Mouse (Mus musculus): Measurements from ENCODE around the gene Zfr. TPM values are rescaled to one million over a fixed set of nuclear protein-coding genes. Genes with fewer than 3 reads are reported as not detected.

The Zfr gene
- polyA plus RNA-seq, 1 experiment from 2014 or later, result 165 TPM

DNA sequence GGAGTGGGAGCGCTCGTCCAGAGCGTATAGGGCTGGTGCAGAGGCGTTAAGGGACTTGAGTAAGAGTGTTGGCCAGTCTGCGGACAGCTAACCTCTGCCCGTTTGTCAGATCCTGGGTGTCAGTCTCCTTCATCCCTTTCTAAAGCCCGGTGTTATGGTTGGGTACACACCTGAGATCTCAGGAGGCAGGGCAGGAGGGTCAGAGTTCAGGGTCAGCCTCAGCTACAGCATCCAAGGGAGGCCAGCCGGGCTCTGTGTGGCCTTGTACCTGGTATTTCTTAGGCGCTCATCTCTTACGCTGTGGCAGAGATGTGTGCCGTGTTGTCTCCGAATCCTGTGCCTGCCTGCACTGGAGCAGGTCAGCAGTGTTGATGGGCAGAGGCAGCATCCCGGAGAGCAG is 103.5 kb downstream of the Zfr start:
- Histone ChIP-seq H3K27me3 (ENCODE audit: control insufficient read depth, insufficient read depth, low read length) (no peaks in the 10 kb centered on the region), H3K4me2 (replicated peaks; ENCODE audit: low read depth, low read length) (no peak overlapping the region), H3K36me3 (ENCODE audit: control insufficient read depth, insufficient read depth, low read length) (no peaks in the 10 kb centered on the region), H3K4me3 (ENCODE audit: low read depth, low read length) (no peak overlapping the region), H3K4me1 (replicated peaks; ENCODE audit: control insufficient read depth, insufficient read depth, low read length) (peaks cover 2% of the 10 kb centered on the region; the same call in 1 of the 2 replicates), H3K27ac (ENCODE audit: low read depth, low read length) (no peak overlapping the region), H3K9ac (ENCODE audit: low read depth, low read length) (no peak overlapping the region), H3K9me3 (ENCODE audit: control insufficient read depth, low read length) (no peaks in the 10 kb centered on the region)
- 84% methylated on average over 13 of the region's 13 CpGs for WGBS
- ATAC-seq (ENCODE audit: low FRiP score), result no peak
- DNase-seq (ENCODE audit: low spot score), result no peak

DNA sequence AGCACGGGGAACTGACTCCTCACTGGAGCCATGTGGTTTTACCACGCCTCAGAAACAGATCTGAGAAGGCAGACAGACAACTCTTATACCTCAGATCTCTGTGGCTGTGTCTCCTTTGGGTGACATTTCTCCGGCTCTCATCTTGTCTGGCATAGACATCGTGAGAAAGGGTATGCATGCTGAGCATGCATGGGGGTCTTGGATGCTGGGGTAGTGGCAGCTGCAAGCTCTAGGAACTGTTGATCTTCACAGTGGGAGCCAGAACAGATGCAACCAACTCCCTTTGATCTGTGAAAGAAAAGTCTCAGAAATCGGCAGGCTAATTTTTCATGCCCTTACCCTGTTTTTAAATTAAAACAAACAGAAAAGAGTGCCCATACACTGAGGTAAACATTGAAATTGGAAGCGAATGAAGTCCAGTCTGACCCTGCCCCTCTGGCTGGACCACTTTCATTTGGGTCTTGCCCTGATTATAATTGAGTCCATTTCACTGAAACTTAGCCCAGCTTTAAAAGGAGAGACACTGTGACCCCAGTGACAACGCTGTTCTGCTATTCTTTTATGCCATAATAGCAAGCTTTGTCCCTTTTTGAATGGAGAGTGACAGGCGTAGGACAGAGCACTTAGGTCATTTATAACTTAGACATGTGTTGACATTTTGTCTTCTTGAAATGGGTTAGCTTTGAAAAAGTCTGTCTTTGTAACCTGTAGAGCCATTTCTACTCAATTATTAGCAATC is 105.1 kb downstream of the Zfr start:
- H3K27me3 ChIP-seq (ENCODE audit: control insufficient read depth, insufficient read depth, low read length), result no peaks in the 10 kb centered on the region
- H3K4me1 ChIP-seq (replicated peaks; ENCODE audit: control insufficient read depth, insufficient read depth, low read length), result peaks cover 2% of the 10 kb centered on the region; the same call in 1 of the 2 replicates
- H3K4me2 ChIP-seq (replicated peaks; ENCODE audit: low read depth, low read length), result no peak overlapping the region
- no peak for DNase-seq (ENCODE audit: low spot score)
- H3K9ac ChIP-seq (ENCODE audit: low read depth, low read length), result no peak overlapping the region
- peak overlapping the region; percentile 33; the same call in 1 of the 2 replicates for H3K27ac ChIP-seq (ENCODE audit: low read depth, low read length)
- no peaks in the 10 kb centered on the region for H3K36me3 ChIP-seq (ENCODE audit: control insufficient read depth, insufficient read depth, low read length)
- H3K9me3 ChIP-seq (ENCODE audit: control insufficient read depth, low read length), result no peaks in the 10 kb centered on the region
- no peak overlapping the region for H3K4me3 ChIP-seq (ENCODE audit: low read depth, low read length)
- ATAC-seq (ENCODE audit: low FRiP score), result peak; percentile 58
- 11% methylated on average over 8 of the region's 8 CpGs for WGBS

DNA sequence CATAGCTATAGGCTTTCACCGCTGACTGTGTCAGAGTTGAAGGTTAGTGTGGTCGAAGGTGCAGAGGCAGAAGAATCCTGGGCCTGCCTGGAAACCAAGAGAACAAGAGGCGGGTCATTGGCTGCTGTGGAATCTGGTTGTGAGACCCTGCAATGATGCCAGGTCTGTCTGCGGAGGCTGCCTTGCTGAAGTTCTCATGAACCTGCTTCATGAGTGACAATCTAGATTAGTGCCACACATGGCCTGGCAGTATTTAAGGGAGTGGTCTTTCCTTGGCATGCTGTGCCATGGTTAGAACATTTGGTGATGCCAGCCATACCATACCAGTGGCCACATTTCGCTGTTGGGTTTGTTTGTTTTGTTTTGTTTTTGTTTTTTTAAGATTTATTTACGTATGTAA is 105.8 kb downstream of the Zfr start:
- no peak for DNase-seq (ENCODE audit: low spot score)
- H3K4me3 ChIP-seq (ENCODE audit: low read depth, low read length), result no peak overlapping the region
- H3K4me1 ChIP-seq (replicated peaks; ENCODE audit: control insufficient read depth, insufficient read depth, low read length), result peaks cover 2% of the 10 kb centered on the region; the same call in 1 of the 2 replicates
- H3K27me3 ChIP-seq (ENCODE audit: control insufficient read depth, insufficient read depth, low read length), result no peaks in the 10 kb centered on the region
- no peaks in the 10 kb centered on the region for H3K9me3 ChIP-seq (ENCODE audit: control insufficient read depth, low read length)
- WGBS, result 47% methylated on average over 6 of the region's 6 CpGs
- H3K27ac ChIP-seq (ENCODE audit: low read depth, low read length), result 0 out of 2 replicates have a peak overlapping the region, but pooled peaks have one; percentile 17
- ATAC-seq (ENCODE audit: low FRiP score), result no peak
- no peak overlapping the region for H3K4me2 ChIP-seq (replicated peaks; ENCODE audit: low read depth, low read length)
- H3K9ac ChIP-seq (ENCODE audit: low read depth, low read length), result no peak overlapping the region
- no peaks in the 10 kb centered on the region for H3K36me3 ChIP-seq (ENCODE audit: control insufficient read depth, insufficient read depth, low read length)

DNA sequence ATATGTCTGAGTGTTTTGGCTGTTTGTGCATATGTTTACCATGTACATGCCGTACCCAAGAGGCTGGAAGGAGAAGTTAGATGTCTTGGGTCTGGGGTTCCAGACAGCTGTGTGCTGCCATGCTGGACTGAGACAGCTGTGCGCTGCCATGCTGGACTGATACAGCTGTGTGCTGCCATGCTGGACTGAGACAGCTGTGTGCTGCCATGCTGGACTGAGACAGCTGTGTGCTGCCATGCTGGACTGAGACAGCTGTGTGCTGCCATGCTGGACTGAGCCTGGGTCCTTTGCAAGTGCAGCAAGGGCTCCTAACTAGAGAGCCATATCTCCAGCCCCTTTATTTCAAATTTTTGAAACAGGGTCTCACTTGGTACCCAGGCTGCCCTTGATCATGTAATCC is 106.6 kb downstream of the Zfr start:
- Histone ChIP-seq H3K9ac (ENCODE audit: low read depth, low read length) (no peak overlapping the region), H3K27me3 (ENCODE audit: control insufficient read depth, insufficient read depth, low read length) (no peaks in the 10 kb centered on the region), H3K9me3 (ENCODE audit: control insufficient read depth, low read length) (no peaks in the 10 kb centered on the region), H3K4me1 (replicated peaks; ENCODE audit: control insufficient read depth, insufficient read depth, low read length) (peaks cover 2% of the 10 kb centered on the region; the same call in 1 of the 2 replicates), H3K36me3 (ENCODE audit: control insufficient read depth, insufficient read depth, low read length) (no peaks in the 10 kb centered on the region), H3K4me3 (ENCODE audit: low read depth, low read length) (no peak overlapping the region), H3K27ac (ENCODE audit: low read depth, low read length) (no peak overlapping the region), H3K4me2 (replicated peaks; ENCODE audit: low read depth, low read length) (no peak overlapping the region)
- DNase-seq (ENCODE audit: low spot score) (no peak), ATAC-seq (ENCODE audit: low FRiP score) (no peak)
- 98% methylated on average over 2 of the region's 2 CpGs for WGBS

DNA sequence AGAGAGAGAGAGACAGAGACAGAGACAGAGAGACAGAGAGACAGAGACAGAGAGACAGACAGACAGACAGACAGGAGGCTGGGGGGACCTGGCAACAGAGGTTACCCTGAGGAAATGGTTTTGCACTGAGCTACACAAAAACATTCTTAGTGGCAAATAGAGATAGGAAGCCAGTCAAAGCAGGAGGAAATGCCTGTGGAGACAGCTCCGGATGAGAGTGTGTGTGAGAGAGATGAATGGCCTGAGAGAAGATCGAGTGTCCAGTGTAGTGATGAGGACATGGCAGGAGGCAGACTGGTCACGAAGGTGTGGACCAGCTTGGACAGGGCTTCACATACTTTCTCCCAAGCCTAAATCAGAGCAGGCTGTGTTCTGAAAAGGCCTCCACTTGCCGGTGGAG is 107.4 kb downstream of the Zfr start:
- no peaks in the 10 kb centered on the region for H3K9me3 ChIP-seq (ENCODE audit: control insufficient read depth, low read length)
- 70% methylated on average over 4 of the region's 4 CpGs for WGBS
- H3K27me3 ChIP-seq (ENCODE audit: control insufficient read depth, insufficient read depth, low read length), result no peaks in the 10 kb centered on the region
- DNase-seq (ENCODE audit: low spot score) (no peak), ATAC-seq (ENCODE audit: low FRiP score) (no peak)
- H3K36me3 ChIP-seq (ENCODE audit: control insufficient read depth, insufficient read depth, low read length), result no peaks in the 10 kb centered on the region
- H3K4me1 ChIP-seq (replicated peaks; ENCODE audit: control insufficient read depth, insufficient read depth, low read length), result peaks cover 2% of the 10 kb centered on the region; the same call in 1 of the 2 replicates
- no peak overlapping the region for H3K9ac ChIP-seq (ENCODE audit: low read depth, low read length)
- H3K4me2 ChIP-seq (replicated peaks; ENCODE audit: low read depth, low read length), result no peak overlapping the region
- H3K27ac ChIP-seq (ENCODE audit: low read depth, low read length), result no peak overlapping the region
- no peak overlapping the region for H3K4me3 ChIP-seq (ENCODE audit: low read depth, low read length)

DNA sequence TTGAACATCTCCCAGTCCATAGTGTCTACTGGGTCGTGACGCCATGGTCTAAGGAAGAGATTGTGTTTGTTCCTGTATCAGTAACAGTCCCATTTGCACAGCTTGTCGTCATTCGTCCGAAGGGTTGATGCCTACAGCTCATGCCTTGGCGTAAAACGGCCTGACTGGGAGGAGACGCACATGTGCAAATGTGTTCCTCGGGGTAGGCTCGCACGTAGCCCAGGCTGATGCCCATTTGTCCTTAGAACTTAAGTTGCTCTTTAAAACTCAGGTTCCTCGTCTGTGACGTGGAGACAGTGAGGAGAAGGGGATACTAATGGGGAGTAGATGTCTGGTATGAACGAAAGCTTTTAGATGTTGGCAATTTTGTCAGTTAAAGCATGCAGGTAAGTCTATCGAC is 109.3 kb downstream of the Zfr start:
- DNase-seq (ENCODE audit: low spot score) (no peak), ATAC-seq (ENCODE audit: low FRiP score) (no peak)
- H3K4me3 ChIP-seq (ENCODE audit: low read depth, low read length), result no peak overlapping the region
- no peak overlapping the region for H3K27ac ChIP-seq (ENCODE audit: low read depth, low read length)
- H3K4me1 ChIP-seq (replicated peaks; ENCODE audit: control insufficient read depth, insufficient read depth, low read length), result peaks cover 2% of the 10 kb centered on the region; the same call in 1 of the 2 replicates
- H3K4me2 ChIP-seq (replicated peaks; ENCODE audit: low read depth, low read length), result no peak overlapping the region
- no peaks in the 10 kb centered on the region for H3K27me3 ChIP-seq (ENCODE audit: control insufficient read depth, insufficient read depth, low read length)
- no peak overlapping the region for H3K9ac ChIP-seq (ENCODE audit: low read depth, low read length)
- no peaks in the 10 kb centered on the region for H3K9me3 ChIP-seq (ENCODE audit: control insufficient read depth, low read length)
- no peaks in the 10 kb centered on the region for H3K36me3 ChIP-seq (ENCODE audit: control insufficient read depth, insufficient read depth, low read length)
- WGBS, result 96% methylated on average over 15 of the region's 15 CpGs

DNA sequence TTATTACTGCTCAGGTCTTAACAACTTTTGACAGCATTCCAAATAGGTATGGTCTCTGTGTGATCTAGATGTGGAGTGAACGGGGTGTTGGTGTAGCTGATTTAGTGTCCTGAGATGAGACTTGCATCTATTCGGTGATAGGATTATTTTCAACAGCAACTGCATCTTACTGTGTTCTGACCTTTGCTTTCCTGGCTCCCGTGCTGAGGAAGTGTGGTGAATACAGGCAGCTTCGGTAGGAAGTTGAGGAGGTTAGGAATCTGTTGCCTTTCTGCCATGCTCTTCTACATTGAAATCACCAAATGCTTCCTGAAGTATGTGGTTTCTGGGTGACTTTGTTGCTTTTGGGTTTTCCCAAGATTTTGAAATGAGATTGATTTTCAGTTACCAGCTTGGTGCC is 109.7 kb downstream of the Zfr start:
- Histone ChIP-seq H3K27ac (ENCODE audit: low read depth, low read length) (no peak overlapping the region), H3K4me1 (replicated peaks; ENCODE audit: control insufficient read depth, insufficient read depth, low read length) (no peaks in the 10 kb centered on the region), H3K9ac (ENCODE audit: low read depth, low read length) (no peak overlapping the region), H3K27me3 (ENCODE audit: control insufficient read depth, insufficient read depth, low read length) (no peaks in the 10 kb centered on the region), H3K36me3 (ENCODE audit: control insufficient read depth, insufficient read depth, low read length) (no peaks in the 10 kb centered on the region), H3K4me3 (ENCODE audit: low read depth, low read length) (no peak overlapping the region), H3K9me3 (ENCODE audit: control insufficient read depth, low read length) (no peaks in the 10 kb centered on the region), H3K4me2 (replicated peaks; ENCODE audit: low read depth, low read length) (no peak overlapping the region)
- WGBS, result 86% methylated on average over 4 of the region's 4 CpGs
- ATAC-seq (ENCODE audit: low FRiP score), result no peak
- DNase-seq (ENCODE audit: low spot score), result no peak

DNA sequence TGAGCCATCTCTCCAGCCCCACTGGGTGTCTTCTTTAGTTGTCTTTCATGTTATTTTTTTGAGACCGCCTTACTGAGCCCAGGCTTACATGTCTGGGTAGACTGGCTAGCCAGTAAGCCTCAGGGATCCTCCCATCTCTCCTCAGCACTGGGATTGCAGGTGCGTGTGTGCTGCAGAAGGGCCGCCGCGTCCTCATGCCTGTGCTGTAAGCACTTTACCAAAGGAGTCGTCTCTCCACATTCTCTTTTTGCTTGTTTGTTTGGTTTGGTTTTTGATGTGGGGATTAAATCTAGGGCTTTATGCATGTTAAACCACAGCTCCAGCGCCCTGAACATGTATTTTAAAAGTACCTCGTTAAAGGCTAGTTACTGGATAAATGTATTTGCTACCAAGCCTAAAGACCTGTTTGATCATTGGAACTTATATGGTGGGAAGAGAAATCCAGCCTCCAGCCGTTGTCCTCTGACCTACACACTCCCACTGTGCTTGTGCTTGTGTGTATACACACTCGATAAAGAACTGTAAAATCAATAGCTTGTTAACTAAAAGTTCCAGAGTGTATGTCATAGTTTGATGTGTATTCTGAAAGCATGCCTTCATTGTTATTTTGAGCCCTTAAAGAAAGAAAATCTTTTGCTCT is 112.1 kb downstream of the Zfr start:
- Histone ChIP-seq H3K9ac (ENCODE audit: low read depth, low read length) (no peak overlapping the region), H3K36me3 (ENCODE audit: control insufficient read depth, insufficient read depth, low read length) (no peaks in the 10 kb centered on the region), H3K4me2 (replicated peaks; ENCODE audit: low read depth, low read length) (no peak overlapping the region), H3K27me3 (ENCODE audit: control insufficient read depth, insufficient read depth, low read length) (no peaks in the 10 kb centered on the region), H3K4me1 (replicated peaks; ENCODE audit: control insufficient read depth, insufficient read depth, low read length) (no peaks in the 10 kb centered on the region), H3K27ac (ENCODE audit: low read depth, low read length) (no peak overlapping the region), H3K9me3 (ENCODE audit: control insufficient read depth, low read length) (no peaks in the 10 kb centered on the region), H3K4me3 (ENCODE audit: low read depth, low read length) (no peak overlapping the region)
- ATAC-seq (ENCODE audit: low FRiP score) (no peak), DNase-seq (ENCODE audit: low spot score) (no peak)
- WGBS, result 80% methylated on average over 10 of the region's 10 CpGs
